Mouse (Mus musculus): ENCODE measurements at regions not wholly inside any gene's neighbourhood (a gene's known extent, or its start where the extent isn't known, plus 50 kb on each side); places are given as distances from the start of the nearest gene placed in this dataset.

DNA sequence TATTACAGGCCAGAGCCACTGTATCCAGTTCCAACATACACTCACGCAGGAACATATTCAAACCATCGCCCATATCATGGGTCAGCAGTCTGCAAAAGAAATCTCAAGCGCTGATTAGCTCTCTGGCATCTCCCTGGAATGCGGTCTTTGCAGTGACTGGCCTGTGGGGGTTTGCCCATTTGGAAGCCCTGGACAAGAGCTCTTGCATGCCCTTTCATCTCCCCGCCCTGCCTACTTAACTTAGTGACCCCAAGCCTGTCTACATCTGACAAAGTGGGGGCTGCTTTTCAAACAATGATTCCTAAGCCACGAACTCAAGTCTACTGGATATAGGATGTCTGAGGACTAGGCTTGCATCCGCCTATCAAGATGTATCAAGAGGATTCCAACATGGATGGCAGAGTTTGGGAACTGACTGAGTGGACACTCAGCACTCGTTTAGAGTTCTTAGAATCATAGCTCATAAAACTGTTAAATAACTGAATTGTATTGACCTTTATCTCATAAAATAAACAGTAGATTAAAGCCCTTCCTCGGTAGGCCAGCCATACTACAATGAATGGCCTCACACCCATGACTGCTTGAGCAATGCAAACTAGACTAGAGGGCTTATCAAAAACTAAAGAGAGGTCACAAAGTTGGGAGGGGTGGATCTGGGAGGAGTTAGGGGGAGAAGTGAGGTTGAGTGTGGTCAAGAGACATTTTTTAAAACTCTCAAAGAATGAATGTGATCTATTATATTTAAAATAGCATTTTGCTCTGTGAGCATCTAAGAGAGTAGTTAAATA, 97.4 kb upstream of the Zfp827 start:
- no peak for TF ChIP-seq CTCF (IDR thresholded peaks at IDR 0.05; ENCODE audit: low read depth)
- no peak for TF ChIP-seq EP300 (IDR thresholded peaks at IDR 0.05; ENCODE audit: low read depth)

All from liver, embryonic 14.5 days (tissue).